Mouse (Mus musculus) megakaryocyte, embryonic 14.5 days (primary cell): ENCODE results near the gene Dab2.

Source experiments
- FLI1 ChIP-seq: IDR thresholded peaks from 2 replicates; pipeline ENCODE4 v1.6.1; 2012; ENCODE audit warnings: low read length, inconsistent platforms, mixed read lengths
- GATA1 ChIP-seq: IDR thresholded peaks from 3 replicates; pipeline ENCODE4 v1.6.1; 2012; ENCODE audit warnings: mixed read lengths, low read length, inconsistent platforms, borderline replicate concordance

GRCm38 (mm10) chr15:6404172-6404571 lies 104.6 kb downstream of the Dab2 start:
- no peak for TF ChIP-seq GATA1
- TF ChIP-seq FLI1: no peak
